Mouse (Mus musculus) CH12.LX (cell line): ENCODE data around the gene Pla2g10. TPM values are rescaled to one million over a fixed set of nuclear protein-coding genes. Genes with fewer than 3 reads are reported as not detected.

Source experiments
- DNase-seq: peaks from one replicate; pipeline ENCODE4 v3.0.0-alpha.2; 2013; ENCODE audit errors: extremely low read depth
- H3K27ac ChIP-seq: 2 replicates; pipeline ENCODE4 v1.5.1; 2012; ENCODE audit warnings: low read depth, mild to moderate bottlenecking, control low read depth, moderate library complexity; ENCODE audit not compliant: insufficient read depth
- H3K27me3 ChIP-seq: replicated peaks from 2 replicates; pipeline ENCODE3; 2012; ENCODE audit warnings: inconsistent platforms
- H3K36me3 ChIP-seq, 2 experiments: replicated peaks in 1 of 2; 2 replicates each; pipeline versions ENCODE3 to v1.6.1; 2012; ENCODE audit warnings: inconsistent platforms in 1 of 2, low read length in 1 of 2, mild to moderate bottlenecking in 1 of 2, mixed read lengths in 1 of 2, moderate library complexity in 1 of 2; ENCODE audit not compliant: control insufficient read depth in 1 of 2, insufficient read depth in 1 of 2
- H3K4me1 ChIP-seq, 2 experiments: 2 replicates each; pipeline ENCODE4 v1.6.1; 2012; ENCODE audit warnings: inconsistent platforms in 1 of 2, moderate library complexity in 1 of 2; ENCODE audit not compliant: insufficient read depth in 2 of 2, control insufficient read depth in 1 of 2
- H3K4me2 ChIP-seq: 2 replicates; pipeline ENCODE4 v1.6.1; 2012; ENCODE audit warnings: low read depth, mild to moderate bottlenecking, control low read depth; ENCODE audit not compliant: poor library complexity, insufficient read depth, severe bottlenecking
- H3K4me3 ChIP-seq, 3 experiments: fragments of 150-350 bp in 1 of 3; sonication (generic) in 1 of 3; replicated peaks in 1 of 3; 2 replicates each; pipeline versions ENCODE3 to v1.5.1; 2011 to 2012; ENCODE audit warnings: low read depth in 2 of 3, low read length in 2 of 3, mild to moderate bottlenecking in 2 of 3, moderate library complexity in 2 of 3, control low read depth in 1 of 3, improper control_type of control experiment in 1 of 3, inconsistent platforms in 1 of 3, mixed read lengths in 1 of 3; ENCODE audit not compliant: poor library complexity in 1 of 3
- H3K79me2 ChIP-seq: replicated peaks from 2 replicates; pipeline ENCODE4 v1.6.1; 2012; ENCODE audit warnings: mild to moderate bottlenecking, moderate library complexity; ENCODE audit not compliant: control insufficient read depth, poor library complexity, insufficient read depth, severe bottlenecking; ENCODE audit errors: extremely low read depth
- H3K9ac ChIP-seq: 2 replicates; pipeline ENCODE4 v1.6.1; 2012; ENCODE audit warnings: low read depth, mild to moderate bottlenecking, control low read depth, moderate library complexity; ENCODE audit not compliant: insufficient read depth
- H3K9me3 ChIP-seq: replicated peaks from 2 replicates; pipeline ENCODE3; 2012; ENCODE audit warnings: low read length, inconsistent platforms, mixed read lengths
- BHLHE40 ChIP-seq: IDR thresholded peaks from 2 replicates; pipeline ENCODE4 v1.6.1; 2011; ENCODE audit warnings: mild to moderate bottlenecking, low read depth, low read length, improper control_type of control experiment
- CHD1 ChIP-seq: IDR thresholded peaks from 2 replicates; pipeline ENCODE4 v1.6.1; 2012; ENCODE audit warnings: low read depth, low read length, improper control_type of control experiment, inconsistent platforms
- CHD2 ChIP-seq: IDR thresholded peaks from 2 replicates; pipeline ENCODE4 v1.6.1; 2011; ENCODE audit warnings: low read length, improper control_type of control experiment
- CTCF ChIP-seq, 2 experiments: IDR thresholded peaks in 1 of 2; conservative IDR thresholded peaks in 1 of 2; 2 replicates each; pipeline ENCODE4 v1.5.1; 2011 to 2012; ENCODE audit warnings: low read depth in 2 of 2, low read length in 2 of 2, improper control_type of control experiment in 1 of 2, inconsistent platforms in 1 of 2, mild to moderate bottlenecking in 1 of 2, moderate library complexity in 1 of 2
- E2F4 ChIP-seq: IDR thresholded peaks from 2 replicates; pipeline ENCODE4 v1.6.1; 2011; ENCODE audit warnings: low read depth, low read length, improper control_type of control experiment; ENCODE audit not compliant: insufficient replicate concordance
- ELF1 ChIP-seq: IDR thresholded peaks from 2 replicates; pipeline ENCODE4 v1.6.1; 2014; ENCODE audit warnings: low read depth, mild to moderate bottlenecking, inconsistent platforms, low read length, improper control_type of control experiment
- EP300 ChIP-seq: IDR thresholded peaks from 2 replicates; pipeline ENCODE4 v1.6.1; 2011; ENCODE audit warnings: low read length, improper control_type of control experiment
- ETS1 ChIP-seq: conservative IDR thresholded peaks from 2 replicates; pipeline ENCODE4 v1.6.1; 2012; ENCODE audit warnings: low read depth, mild to moderate bottlenecking, inconsistent platforms, low read length, improper control_type of control experiment, moderate library complexity
- GABPA ChIP-seq: IDR thresholded peaks from 2 replicates; pipeline ENCODE4 v1.6.1; 2012; ENCODE audit warnings: low read depth, low read length, improper control_type of control experiment, inconsistent platforms; ENCODE audit not compliant: insufficient replicate concordance
- HCFC1 ChIP-seq: IDR thresholded peaks from 2 replicates; pipeline ENCODE4 v1.6.1; 2012; ENCODE audit warnings: low read depth, mild to moderate bottlenecking, inconsistent platforms, low read length, improper control_type of control experiment
- IRF4 ChIP-seq: IDR thresholded peaks from 2 replicates; pipeline ENCODE4 v1.6.1; 2014; ENCODE audit warnings: low read depth, mild to moderate bottlenecking, inconsistent platforms, low read length, improper control_type of control experiment
- JUN ChIP-seq: IDR thresholded peaks from 2 replicates; pipeline ENCODE4 v1.6.1; 2011; ENCODE audit warnings: low read depth, mild to moderate bottlenecking, low read length, improper control_type of control experiment, moderate library complexity; ENCODE audit not compliant: insufficient read depth
- JUND ChIP-seq: conservative IDR thresholded peaks from 2 replicates; pipeline ENCODE4 v1.6.1; 2011; ENCODE audit warnings: low read depth, low read length, improper control_type of control experiment
- KAT2A ChIP-seq: IDR thresholded peaks from 2 replicates; pipeline ENCODE4 v1.6.1; 2012; ENCODE audit warnings: low read length, improper control_type of control experiment, inconsistent platforms; ENCODE audit not compliant: insufficient replicate concordance
- MAFK ChIP-seq: IDR thresholded peaks from 2 replicates; pipeline ENCODE4 v1.6.1; 2011; ENCODE audit warnings: low read length, improper control_type of control experiment; ENCODE audit not compliant: insufficient replicate concordance
- MAX ChIP-seq: IDR thresholded peaks from 2 replicates; pipeline ENCODE4 v1.6.1; 2011; ENCODE audit warnings: low read length, improper control_type of control experiment
- MAZ ChIP-seq: IDR thresholded peaks from 2 replicates; pipeline ENCODE4 v1.6.1; 2012; ENCODE audit warnings: low read depth, mild to moderate bottlenecking, inconsistent platforms, low read length, improper control_type of control experiment, moderate library complexity
- MEF2A ChIP-seq: IDR thresholded peaks from 2 replicates; pipeline ENCODE4 v1.6.1; 2014; ENCODE audit warnings: low read depth, mild to moderate bottlenecking, inconsistent platforms, low read length, improper control_type of control experiment, borderline replicate concordance
- MXI1 ChIP-seq: IDR thresholded peaks from 2 replicates; pipeline ENCODE4 v1.6.1; 2011; ENCODE audit warnings: mild to moderate bottlenecking, low read depth, low read length, improper control_type of control experiment
- MYC ChIP-seq: IDR thresholded peaks from 2 replicates; pipeline ENCODE4 v1.6.1; 2011; ENCODE audit warnings: low read depth, mild to moderate bottlenecking, improper control_type of control experiment, low read length
- NELFE ChIP-seq: IDR thresholded peaks from 2 replicates; pipeline ENCODE4 v1.6.1; 2011; ENCODE audit warnings: low read depth, low read length, improper control_type of control experiment
- NRF1 ChIP-seq: IDR thresholded peaks from 2 replicates; pipeline ENCODE4 v1.6.1; 2014; ENCODE audit warnings: low read depth, mild to moderate bottlenecking, inconsistent platforms, low read length, improper control_type of control experiment, moderate library complexity
- PAX5 ChIP-seq: IDR thresholded peaks from 2 replicates; pipeline ENCODE4 v1.6.1; 2012; ENCODE audit warnings: low read length, inconsistent platforms, mixed read lengths
- POLR2A ChIP-seq: IDR thresholded peaks from 2 replicates; pipeline ENCODE4 v1.6.1; 2011; ENCODE audit warnings: low read depth, mild to moderate bottlenecking, improper control_type of control experiment, low read length
- POLR2AphosphoS2 ChIP-seq: IDR thresholded peaks from 2 replicates; pipeline ENCODE4 v1.6.1; 2011; ENCODE audit warnings: low read depth, low read length, improper control_type of control experiment
- RAD21 ChIP-seq: IDR thresholded peaks from 2 replicates; pipeline ENCODE4 v1.6.1; 2011; ENCODE audit warnings: low read depth, mild to moderate bottlenecking, low read length, improper control_type of control experiment, moderate library complexity
- RCOR1 ChIP-seq: conservative IDR thresholded peaks from 2 replicates; pipeline ENCODE4 v1.6.1; 2012; ENCODE audit warnings: low read depth, mild to moderate bottlenecking, inconsistent platforms, low read length, improper control_type of control experiment
- SIN3A ChIP-seq: IDR thresholded peaks from 2 replicates; pipeline ENCODE4 v1.6.1; 2012; ENCODE audit warnings: low read length, improper control_type of control experiment, inconsistent platforms
- SMC3 ChIP-seq: IDR thresholded peaks from 2 replicates; pipeline ENCODE4 v1.6.1; 2011; ENCODE audit warnings: low read depth, low read length, improper control_type of control experiment
- TBP ChIP-seq: conservative IDR thresholded peaks from 2 replicates; pipeline ENCODE4 v1.6.1; 2011; ENCODE audit warnings: low read depth, low read length, improper control_type of control experiment
- TCF12 ChIP-seq: IDR thresholded peaks from 2 replicates; pipeline ENCODE4 v1.6.1; 2014; ENCODE audit warnings: low read depth, mild to moderate bottlenecking, inconsistent platforms, low read length, improper control_type of control experiment
- UBTF ChIP-seq: IDR thresholded peaks from 2 replicates; pipeline ENCODE4 v1.6.1; 2012; ENCODE audit warnings: low read depth, mild to moderate bottlenecking, inconsistent platforms, low read length, improper control_type of control experiment, moderate library complexity
- USF1 ChIP-seq: IDR thresholded peaks from 2 replicates; pipeline ENCODE4 v1.6.1; 2014; ENCODE audit warnings: low read depth, mild to moderate bottlenecking, inconsistent platforms, low read length, improper control_type of control experiment
- USF2 ChIP-seq: conservative IDR thresholded peaks from 2 replicates; pipeline ENCODE4 v1.6.1; 2011; ENCODE audit warnings: low read depth, low read length, improper control_type of control experiment
- ZC3H11A ChIP-seq: IDR thresholded peaks from 2 replicates; pipeline ENCODE4 v1.6.1; 2012; ENCODE audit warnings: low read depth, mild to moderate bottlenecking, inconsistent platforms, low read length, improper control_type of control experiment
- ZKSCAN1 ChIP-seq: IDR thresholded peaks from 2 replicates; pipeline ENCODE4 v1.6.1; 2012; ENCODE audit warnings: low read depth, inconsistent platforms, low read length, improper control_type of control experiment, borderline replicate concordance
- ZMIZ1 ChIP-seq: IDR thresholded peaks from 2 replicates; pipeline ENCODE4 v1.6.1; 2012; ENCODE audit warnings: low read depth, mild to moderate bottlenecking, inconsistent platforms, low read length, improper control_type of control experiment
- ZNF384 ChIP-seq: IDR thresholded peaks from 2 replicates; pipeline ENCODE4 v1.6.1; 2012; ENCODE audit warnings: low read depth, low read length, improper control_type of control experiment, inconsistent platforms
- dilution Hi-C: fragments of 300-500 bp; cut with MboI; formaldehyde crosslinking; loops from 2 replicates; pipeline ENCODE4 v1.14.3; 2020; ENCODE audit warnings: low sequenced_read_pairs; ENCODE audit not compliant: extremely low pct_unique_long_range_greater_than_20kb, extremely low pct_ligation_motif_present
- in situ Hi-C: fragments of 300-500 bp; cut with MboI; formaldehyde crosslinking; loops from 3 replicates; pipeline ENCODE4 v1.14.3; 2019; ENCODE audit warnings: low sequenced_read_pairs, low pct_ligation_motif_present, low pct_unique_long_range_greater_than_20kb, mixed read lengths
- polyA plus RNA-seq: library from polyadenylated mRNA; unstranded; fragments of >175 nt; gene quantifications from 2 replicates; pipeline ENCODE4 v1.2.1, GENCODE M21; 2012; ENCODE audit warnings: low read depth; ENCODE audit not compliant: insufficient read length
- total RNA-seq, 2 experiments: library from RNA; depleted of rRNA; stranded (reverse); fragments of 300-350 nt in 1 of 2; fragments of >200 nt in 1 of 2; gene quantifications; 2 replicates each; pipeline ENCODE4 v1.2.3; 2012 to 2014

Pla2g10 gene
- total and polyA plus RNA-seq, 3 experiments, result not detected

- Histone ChIP-seq H3K4me1 (peaks cover 0 to 40% of the 10 kb centered on the region in 2 experiments), H3K36me3 (peaks cover 6 to 26% of the 10 kb centered on the region in 2 experiments), H3K9ac (peak within 1 kb of the TSS; percentile 86), H3K27ac (peak within 1 kb of the TSS; percentile 39), H3K9me3 (no peaks in the 10 kb centered on the region), H3K27me3 (no peaks in the 10 kb centered on the region), H3K4me2 (peak within 1 kb of the TSS; percentile 92), H3K4me3 (peak within 1 kb of the TSS; percentile 65 to 86 (median 81)), H3K79me2 (peaks cover 43% of the 10 kb centered on the region)
- dilution Hi-C loops, result no loop called here
- in situ Hi-C loops, result no loop called here
- no peak for TF ChIP-seq SMC3
- TF ChIP-seq HCFC1, result peak; percentile 93
- TF ChIP-seq MAFK, result no peak
- TF ChIP-seq E2F4, result peak; percentile 73; the same call in 1 of the 2 replicates
- TF ChIP-seq MAX, result no peak; the same call in 1 of the 2 replicates
- no peak for TF ChIP-seq ZC3H11A
- TF ChIP-seq MXI1, result peak; percentile 66; the same call in 1 of the 2 replicates
- no peak for TF ChIP-seq RCOR1
- TF ChIP-seq CHD2, result no peak
- no peak; the same call in none of the 2 replicates for TF ChIP-seq MYC
- 0 out of 2 replicates have a peak, but pooled peaks have one; percentile 48 for TF ChIP-seq BHLHE40
- TF ChIP-seq CHD1, result 0 out of 2 replicates have a peak, but pooled peaks have one; percentile 18
- peak; percentile 80 for TF ChIP-seq POLR2AphosphoS2
- no peak for TF ChIP-seq CTCF (conservative IDR thresholded peaks at IDR 0.05 in 1 of 2, IDR thresholded peaks at IDR 0.05 in 1 of 2; ENCODE audit: low read depth in 2 of 2, low read length in 2 of 2)
- peak; percentile 97 for TF ChIP-seq NRF1
- no peak for TF ChIP-seq JUN
- no peak; the same call in 1 of the 2 replicates for TF ChIP-seq MAZ
- TF ChIP-seq ZMIZ1, result peak; percentile 93
- peak; percentile 75 for TF ChIP-seq GABPA
- no peak for TF ChIP-seq IRF4
- TF ChIP-seq USF1, result no peak
- TF ChIP-seq ZKSCAN1, result no peak
- no peak for TF ChIP-seq USF2
- peak; percentile 30; the same call in 1 of the 2 replicates for TF ChIP-seq ETS1
- TF ChIP-seq PAX5, result no peak
- TF ChIP-seq MEF2A, result peak; percentile 23; the same call in 1 of the 2 replicates
- peak; percentile 83 for TF ChIP-seq SIN3A
- TF ChIP-seq TBP, result peak; percentile 97
- no peak; the same call in 1 of the 2 replicates for TF ChIP-seq UBTF
- TF ChIP-seq ELF1, result peak; percentile 96
- TF ChIP-seq TCF12, result peak; percentile 93
- no peak for TF ChIP-seq JUND
- TF ChIP-seq ZNF384, result no peak
- TF ChIP-seq POLR2A, result peak; percentile 97
- no peak for TF ChIP-seq EP300
- TF ChIP-seq KAT2A, result peak; percentile 85; the same call in 1 of the 2 replicates
- peak; percentile 99 for TF ChIP-seq NELFE
- TF ChIP-seq RAD21, result no peak
- DNase-seq, result peak; percentile 97
Observed at GRCm38 (mm10) chr16:13671685-13672385, 58.9 kb downstream of the Pla2g10 start, which contains the start of the genes Bfar and 3110001I22Rik. Bfar (plus strand) TSS chr16:13671858. 3110001I22Rik (plus strand) TSS chr16:13671929.
